Mouse (Mus musculus) ES-Bruce4 (cell line): ENCODE data around the gene Slc2a8. TPM values are rescaled to one million over a fixed set of nuclear protein-coding genes. Genes with fewer than 3 reads are reported as not detected.

Experiments used
- H3K27ac ChIP-seq: 2 replicates; pipeline ENCODE4 v1.5.1; 2012; ENCODE audit warnings: low read length, inconsistent platforms; ENCODE audit not compliant: insufficient read depth
- H3K27me3 ChIP-seq: 2 replicates; pipeline ENCODE4 v1.6.1; 2012; ENCODE audit warnings: mild to moderate bottlenecking, low read length, inconsistent platforms; ENCODE audit not compliant: control insufficient read depth, poor library complexity, insufficient read depth, severe bottlenecking
- H3K36me3 ChIP-seq: 2 replicates; pipeline ENCODE4 v1.6.1; 2012; ENCODE audit warnings: inconsistent platforms, mild to moderate bottlenecking, low read length, moderate library complexity; ENCODE audit not compliant: control insufficient read depth, poor library complexity, insufficient read depth, severe bottlenecking
- H3K4me1 ChIP-seq: one replicate; pipeline ENCODE4 v1.8.1; 2011; ENCODE audit warnings: low read length; ENCODE audit not compliant: control insufficient read depth, insufficient read depth
- H3K4me3 ChIP-seq: 2 replicates; pipeline ENCODE4 v1.5.1; 2011; ENCODE audit warnings: low read depth, mild to moderate bottlenecking, low read length
- H3K9ac ChIP-seq: 2 replicates; pipeline ENCODE4 v1.6.1; 2012; ENCODE audit warnings: low read depth, mild to moderate bottlenecking, inconsistent platforms; ENCODE audit not compliant: poor library complexity, severe bottlenecking
- H3K9me3 ChIP-seq: replicated peaks from 2 replicates; pipeline ENCODE4 v1.6.1; 2012; ENCODE audit warnings: mild to moderate bottlenecking, low read length, inconsistent platforms; ENCODE audit not compliant: control insufficient read depth, poor library complexity, insufficient read depth, severe bottlenecking
- CTCF ChIP-seq: IDR thresholded peaks from one replicate; pipeline ENCODE4 v1.8.1; 2011; ENCODE audit warnings: low read depth, low read length
- EP300 ChIP-seq: IDR thresholded peaks from 2 replicates; pipeline ENCODE4 v1.6.1; 2011; ENCODE audit warnings: low read depth, low read length; ENCODE audit not compliant: insufficient read depth
- POLR2A ChIP-seq: IDR thresholded peaks from one replicate; pipeline ENCODE4 v1.8.1; 2011; ENCODE audit warnings: low read length; ENCODE audit not compliant: insufficient read depth
- polyA plus RNA-seq: library from polyadenylated mRNA; stranded (reverse); fragments of >200 nt; gene quantifications from 2 replicates; pipeline ENCODE4 v1.2.4, GENCODE M21; 2011; ENCODE audit warnings: low read depth; ENCODE audit not compliant: missing spikeins, insufficient read depth, insufficient read length

Gene Slc2a8
- polyA plus RNA-seq, 1 experiment = 7.9 TPM

GRCm38 (mm10) chr2:32981281-32981680 is 602 bp downstream of the Slc2a8 start:
- H3K27me3 ChIP-seq = no peaks in the 10 kb centered on the region
- H3K9ac ChIP-seq = peak overlapping the region; percentile 85
- TF ChIP-seq POLR2A (no peak), CTCF (no peak), EP300 (no peak)
- no peaks in the 10 kb centered on the region for H3K9me3 ChIP-seq
- H3K4me1 ChIP-seq = no peaks in the 10 kb centered on the region
- H3K4me3 ChIP-seq = peak overlapping the region; percentile 73
- no peak overlapping the region for H3K27ac ChIP-seq
- H3K36me3 ChIP-seq = no peaks in the 10 kb centered on the region

- no peaks in the 10 kb centered on the region for H3K4me1 ChIP-seq
- no peak overlapping the region for H3K9ac ChIP-seq
- no peak overlapping the region for H3K27ac ChIP-seq
- TF ChIP-seq CTCF (no peak), EP300 (no peak), POLR2A (no peak)
- no peaks in the 10 kb centered on the region for H3K9me3 ChIP-seq
- no peaks in the 10 kb centered on the region for H3K36me3 ChIP-seq
- no peaks in the 10 kb centered on the region for H3K27me3 ChIP-seq
- no peak overlapping the region for H3K4me3 ChIP-seq
These were observed 2.2 kb downstream of the Slc2a8 start for GRCm38 (mm10) chr2:32979675-32980074.

DNA sequence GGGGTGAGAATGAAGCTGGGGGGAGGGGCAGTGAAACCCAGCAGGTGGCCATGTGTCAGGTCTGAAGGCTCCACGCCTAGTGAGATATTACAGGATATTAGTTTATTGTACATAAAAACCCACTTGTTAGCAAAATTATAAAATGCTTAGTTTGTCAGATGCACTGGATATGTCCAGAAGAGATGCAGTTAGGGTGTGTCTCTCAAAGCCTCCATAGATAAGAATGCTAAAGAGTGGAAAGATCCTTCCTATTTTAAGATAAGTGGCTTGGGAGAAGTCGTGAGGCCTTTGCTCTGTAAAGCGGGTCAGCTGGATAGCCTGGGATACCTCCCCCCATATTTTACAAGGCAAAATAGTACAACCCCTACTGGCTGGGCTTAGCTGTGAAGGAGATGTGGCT is 3.2 kb downstream of the Slc2a8 start:
- Histone ChIP-seq H3K9ac (no peak overlapping the region), H3K9me3 (no peaks in the 10 kb centered on the region), H3K4me1 (no peaks in the 10 kb centered on the region), H3K4me3 (no peak overlapping the region), H3K36me3 (no peaks in the 10 kb centered on the region), H3K27ac (no peak overlapping the region), H3K27me3 (no peaks in the 10 kb centered on the region)
- TF ChIP-seq EP300 = no peak
- no peak for TF ChIP-seq POLR2A
- no peak for TF ChIP-seq CTCF

- no peak for TF ChIP-seq POLR2A
- no peak for TF ChIP-seq CTCF
- TF ChIP-seq EP300 = no peak
- no peak overlapping the region for H3K27ac ChIP-seq
These were observed 4.8 kb downstream of the Slc2a8 start for GRCm38 (mm10) chr2:32977114-32977513.

GRCm38 (mm10) chr2:32974216-32974615 is 7.7 kb downstream of the Slc2a8 start:
- no peak overlapping the region for H3K27ac ChIP-seq
- no peaks in the 10 kb centered on the region for H3K9me3 ChIP-seq
- H3K4me3 ChIP-seq = no peak overlapping the region
- no peaks in the 10 kb centered on the region for H3K4me1 ChIP-seq
- H3K27me3 ChIP-seq = no peaks in the 10 kb centered on the region
- TF ChIP-seq CTCF = no peak
- no peak for TF ChIP-seq EP300
- TF ChIP-seq POLR2A = no peak
- H3K9ac ChIP-seq = no peak overlapping the region
- peaks cover 3% of the 10 kb centered on the region; the same call in 1 of the 2 replicates for H3K36me3 ChIP-seq

More at GRCm38 (mm10) chr2:32977114-32977513, 4.8 kb downstream of the Slc2a8 start:
- Histone ChIP-seq H3K9me3 (no peaks in the 10 kb centered on the region), H3K4me1 (no peaks in the 10 kb centered on the region), H3K4me3 (no peak overlapping the region), H3K36me3 (peaks cover 3% of the 10 kb centered on the region; the same call in 1 of the 2 replicates), H3K27me3 (no peaks in the 10 kb centered on the region), H3K9ac (no peak overlapping the region)

- H3K27me3 ChIP-seq = no peaks in the 10 kb centered on the region
- H3K4me1 ChIP-seq = no peaks in the 10 kb centered on the region
- H3K9ac ChIP-seq = no peak overlapping the region
- H3K27ac ChIP-seq = no peak overlapping the region
- TF ChIP-seq CTCF (no peak), EP300 (0 out of 2 replicates have a peak, but pooled peaks have one; percentile 34)
- no peak overlapping the region for H3K4me3 ChIP-seq
- H3K36me3 ChIP-seq = peaks cover 3% of the 10 kb centered on the region; the same call in 1 of the 2 replicates
- H3K9me3 ChIP-seq = no peaks in the 10 kb centered on the region
These were observed 10.6 kb downstream of the Slc2a8 start for GRCm38 (mm10) chr2:32971235-32971634.
